Mouse (Mus musculus) macrophage (primary cell): Measurements from ENCODE around the gene Proca1. TPM values are rescaled to one million over a fixed set of nuclear protein-coding genes. Genes with fewer than 3 reads are reported as not detected.
A peak's percentile ranks its signal among the peaks of the same experiment; 100 is the strongest.

Experiments used
- H3K27ac ChIP-seq: fragments of 350-480 bp; formaldehyde crosslinking; 2 replicates; pipeline ENCODE4 v1.9.0; 2021
- H3K36me3 ChIP-seq: fragments of 350-480 bp; formaldehyde crosslinking; 2 replicates; pipeline ENCODE4 v1.9.0; 2021; ENCODE audit errors: inconsistent target
- H3K4me3 ChIP-seq: fragments of 350-480 bp; formaldehyde crosslinking; 2 replicates; pipeline ENCODE4 v1.9.0; 2021; ENCODE audit errors: inconsistent target
- H3K79me2 ChIP-seq: fragments of 350-480 bp; formaldehyde crosslinking; 2 replicates; pipeline ENCODE4 v1.9.0; 2021; ENCODE audit errors: inconsistent target
- WGBS: methylation state at CpG from one replicate; pipeline ENCODE4 v1.1.7; 2026; ENCODE audit warnings: inconsistent platforms; ENCODE audit not compliant: missing documents; 5-methylcytosine and 5-hydroxymethylcytosine counted together
- polyA plus RNA-seq: library from polyadenylated mRNA; stranded (reverse); fragments of 250-400 nt; gene quantifications from 3 replicates; pipeline ENCODE4 v1.2.4, GENCODE M21; 2018; ENCODE audit warnings: inconsistent platforms

Proca1 gene
- polyA plus RNA-seq, 1 experiment from 2014 or later, result 0.43 TPM

GRCm38 (mm10) chr11:78172034-78172747, 21.0 kb upstream of the Proca1 start:
- WGBS, result 94% methylated on average over 16 of the region's 16 CpGs
- no peak overlapping the region for H3K27ac ChIP-seq
- H3K36me3 ChIP-seq, result no peaks in the 10 kb centered on the region
- no peak overlapping the region for H3K4me3 ChIP-seq
- H3K79me2 ChIP-seq, result no peaks in the 10 kb centered on the region

GRCm38 (mm10) chr11:78172748-78173383, 20.3 kb upstream of the Proca1 start:
- Histone ChIP-seq H3K79me2 (no peaks in the 10 kb centered on the region), H3K27ac (no peak overlapping the region), H3K36me3 (no peaks in the 10 kb centered on the region), H3K4me3 (no peak overlapping the region)
- 94% methylated on average over 19 of the region's 19 CpGs for WGBS

GRCm38 (mm10) chr11:78174506-78174905, 18.7 kb upstream of the Proca1 start:
- Histone ChIP-seq H3K27ac (no peak overlapping the region), H3K36me3 (no peaks in the 10 kb centered on the region), H3K4me3 (no peak overlapping the region), H3K79me2 (no peaks in the 10 kb centered on the region)
- WGBS, result 97% methylated on average over 3 of the region's 3 CpGs

GRCm38 (mm10) chr11:78175771-78176401, 17.3 kb upstream of the Proca1 start:
- under 1% methylated on average over 9 of the region's 10 CpGs for WGBS
- H3K79me2 ChIP-seq, result no peaks in the 10 kb centered on the region
- H3K27ac ChIP-seq, result peak overlapping the region; percentile 77
- peaks cover 8% of the 10 kb centered on the region; the same call in 1 of the 2 replicates for H3K36me3 ChIP-seq
- peak overlapping the region; percentile 69 for H3K4me3 ChIP-seq

GRCm38 (mm10) chr11:78176402-78176862, 16.8 kb upstream of the Proca1 start, which contains the start of the genes Nek8 and Tlcd1:
Gene Nek8, minus strand, starts transcription at chr11:78176675.
Gene Tlcd1, plus strand, starts transcription at chr11:78176711.
- Histone ChIP-seq H3K79me2 (peaks cover 4% of the 10 kb centered on the region), H3K36me3 (peaks cover 11% of the 10 kb centered on the region; the same call in 1 of the 2 replicates), H3K27ac (peak within 1 kb of the TSS; percentile 77), H3K4me3 (peak within 1 kb of the TSS; percentile 69)
- 0% methylated on average over 32 of the region's 32 CpGs for WGBS

GRCm38 (mm10) chr11:78176905-78177331, 16.3 kb upstream of the Proca1 start:
- under 1% methylated on average over 23 of the region's 23 CpGs for WGBS
- Histone ChIP-seq H3K27ac (peak overlapping the region; percentile 77), H3K4me3 (peak overlapping the region; percentile 69), H3K36me3 (peaks cover 11% of the 10 kb centered on the region; the same call in 1 of the 2 replicates), H3K79me2 (peaks cover 9% of the 10 kb centered on the region)

GRCm38 (mm10) chr11:78177437-78177836, 15.8 kb upstream of the Proca1 start:
- 0% methylated on average over 9 of the region's 10 CpGs for WGBS
- peak overlapping the region; percentile 54; the same call in 1 of the 2 replicates for H3K27ac ChIP-seq
- H3K4me3 ChIP-seq, result peak overlapping the region; percentile 69

GRCm38 (mm10) chr11:78177903-78178858, 15.0 kb upstream of the Proca1 start:
- peak overlapping the region; percentile 69 for H3K4me3 ChIP-seq
- H3K79me2 ChIP-seq, result peaks cover 22% of the 10 kb centered on the region
- peaks cover 11% of the 10 kb centered on the region; the same call in 1 of the 2 replicates for H3K36me3 ChIP-seq
- H3K27ac ChIP-seq, result peak overlapping the region; percentile 54
- WGBS, result under 1% methylated on average over 82 of the region's 84 CpGs

More at GRCm38 (mm10) chr11:78177437-78177836, 15.8 kb upstream of the Proca1 start:
- H3K79me2 ChIP-seq, result peaks cover 14% of the 10 kb centered on the region
- H3K36me3 ChIP-seq, result peaks cover 11% of the 10 kb centered on the region; the same call in 1 of the 2 replicates

GRCm38 (mm10) chr11:78178859-78179437, 14.2 kb upstream of the Proca1 start:
- peaks cover 11% of the 10 kb centered on the region; the same call in 1 of the 2 replicates for H3K36me3 ChIP-seq
- whole genome bisulfite sequencing, result 7% methylated on average over 29 of the region's 29 CpGs
- peak overlapping the region; percentile 12; the same call in 1 of the 2 replicates for H3K4me3 ChIP-seq
- H3K79me2 ChIP-seq, result peaks cover 23% of the 10 kb centered on the region
- no peak overlapping the region for H3K27ac ChIP-seq

- Histone ChIP-seq H3K79me2 (peaks cover 23% of the 10 kb centered on the region), H3K4me3 (0 out of 2 replicates have a peak overlapping the region, but pooled peaks have one; percentile 12), H3K27ac (no peak overlapping the region), H3K36me3 (peaks cover 11% of the 10 kb centered on the region; the same call in 1 of the 2 replicates)
- WGBS, result 64% methylated on average over 8 of the region's 8 CpGs
These were observed 13.7 kb upstream of the Proca1 start for GRCm38 (mm10) chr11:78179438-78179999.

- H3K4me3 ChIP-seq, result no peak overlapping the region
- no peak overlapping the region for H3K27ac ChIP-seq
- H3K36me3 ChIP-seq, result peaks cover 11% of the 10 kb centered on the region; the same call in 1 of the 2 replicates
- 82% methylated on average over 6 of the region's 6 CpGs for WGBS
- peaks cover 23% of the 10 kb centered on the region for H3K79me2 ChIP-seq
These were observed 13.0 kb upstream of the Proca1 start for GRCm38 (mm10) chr11:78180081-78180761.

- Histone ChIP-seq H3K27ac (0 out of 2 replicates have a peak overlapping the region, but pooled peaks have one; percentile 53), H3K4me3 (peak overlapping the region; percentile 78), H3K79me2 (peaks cover 23% of the 10 kb centered on the region), H3K36me3 (peaks cover 11% of the 10 kb centered on the region; the same call in 1 of the 2 replicates)
- 67% methylated on average over 2 of the region's 2 CpGs for WGBS
These were observed 11.3 kb upstream of the Proca1 start for GRCm38 (mm10) chr11:78181830-78182357.
